Mouse (Mus musculus) heart, embryonic 14.5 days (tissue): Measurements from ENCODE around the gene P2rx1. TPM values are rescaled to one million over a fixed set of nuclear protein-coding genes. Genes with fewer than 3 reads are reported as not detected.

Experiments
- ATAC-seq: fragments of 200-750 bp; cut with Nextera tagmentation; 2 replicates; pipeline ENCODE4 v1.8.0; 2017; ENCODE audit warnings: low read depth, moderate TSS enrichment; ENCODE audit not compliant: insufficient number of reproducible peaks, insufficient read depth, low FRiP score
- H3K27ac ChIP-seq, 2 experiments: fragments of 200-500 bp in 1 of 2; fragments of 300-500 bp in 1 of 2; sonication (generic) in 1 of 2; replicated peaks in 1 of 2; 2 replicates each; pipeline ENCODE4 v1.5.1; 2012 to 2014; ENCODE audit warnings: low read depth in 2 of 2, low read length in 2 of 2, control low read depth in 1 of 2, mild to moderate bottlenecking in 1 of 2, mixed read lengths in 1 of 2; ENCODE audit not compliant: control insufficient read depth in 1 of 2, insufficient read depth in 1 of 2
- H3K27me3 ChIP-seq: fragments of 300-500 bp; sonication (generic); 2 replicates; pipeline ENCODE4 v1.6.1; 2014; ENCODE audit warnings: mild to moderate bottlenecking, low read length, control low read depth; ENCODE audit not compliant: control insufficient read depth, insufficient read depth
- H3K36me3 ChIP-seq: fragments of 300-500 bp; sonication (generic); 2 replicates; pipeline ENCODE4 v1.6.1; 2014; ENCODE audit warnings: mild to moderate bottlenecking, control low read depth, low read length, mixed read lengths; ENCODE audit not compliant: control insufficient read depth, insufficient read depth
- H3K4me1 ChIP-seq, 2 experiments: fragments of 200-500 bp in 1 of 2; fragments of 300-500 bp in 1 of 2; sonication (generic) in 1 of 2; 2 replicates each; pipeline ENCODE4 v1.6.1; 2012 to 2014; ENCODE audit warnings: low read length in 2 of 2, control low read depth in 1 of 2, mixed read lengths in 1 of 2; ENCODE audit not compliant: control insufficient read depth in 2 of 2, insufficient read depth in 2 of 2
- H3K4me2 ChIP-seq: fragments of 300-500 bp; sonication (generic); 2 replicates; pipeline ENCODE4 v1.6.1; 2014; ENCODE audit warnings: mild to moderate bottlenecking, low read length
- H3K4me3 ChIP-seq, 2 experiments: fragments of 200-500 bp in 1 of 2; fragments of 300-500 bp in 1 of 2; sonication (generic) in 1 of 2; 2 replicates each; pipeline ENCODE4 v1.5.1; 2012 to 2014; ENCODE audit warnings: low read length in 2 of 2, mild to moderate bottlenecking in 2 of 2, control low read depth in 1 of 2, low read depth in 1 of 2, moderate library complexity in 1 of 2; ENCODE audit not compliant: control insufficient read depth in 1 of 2, insufficient read depth in 1 of 2
- H3K9ac ChIP-seq: fragments of 300-500 bp; sonication (generic); 2 replicates; pipeline ENCODE4 v1.6.1; 2014; ENCODE audit warnings: mild to moderate bottlenecking, low read length
- H3K9me3 ChIP-seq: fragments of 300-500 bp; sonication (generic); 2 replicates; pipeline ENCODE4 v1.6.1; 2016; ENCODE audit warnings: low read length, control low read depth; ENCODE audit not compliant: control insufficient read depth
- WGBS: fragments of 180-500 bp; shearing (Covaris S2); extraction: QIAGEN DNeasy Blood & Tissue Kit; methylation state at CpG from one replicate; pipeline ENCODE4 v1.1.7; 2014; 5-methylcytosine and 5-hydroxymethylcytosine counted together
- polyA plus RNA-seq: library from polyadenylated mRNA; unstranded; fragments of >200 nt; fragmentation: Nextera tagmentation; extraction: Ambion mirVana; gene quantifications from 2 replicates; pipeline ENCODE4 v1.2.1, GENCODE M21; 2014

Gene P2rx1
- polyA plus RNA-seq, 1 experiment from 2014 or later = 1.4 TPM

DNA sequence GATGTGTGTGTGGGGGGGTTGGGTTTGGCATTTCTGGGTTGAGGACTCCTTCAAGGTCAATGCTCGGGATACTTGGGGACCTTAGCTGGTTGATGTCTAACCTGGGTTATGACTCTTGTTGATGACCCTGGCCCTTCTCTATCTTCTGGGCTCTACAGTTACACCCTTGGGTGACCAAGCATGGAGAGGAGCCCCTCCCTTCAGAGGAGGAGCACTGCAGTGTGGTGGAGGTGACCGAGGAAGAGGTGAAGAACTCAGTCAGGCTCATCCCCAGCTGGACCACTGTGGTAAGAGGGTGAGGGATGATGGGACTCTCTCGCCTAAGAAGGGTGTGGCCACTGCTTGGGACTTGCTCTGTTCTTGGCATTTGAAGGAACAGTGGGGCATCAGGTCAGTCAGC, 38.8 kb downstream of the P2rx1 start:
- Histone ChIP-seq H3K27ac (no peak overlapping the region), H3K27me3 (no peaks in the 10 kb centered on the region), H3K36me3 (no peaks in the 10 kb centered on the region), H3K4me2 (no peak overlapping the region), H3K4me3 (no peak overlapping the region), H3K9ac (no peak overlapping the region), H3K4me1 (peaks cover 15 to 16% of the 10 kb centered on the region in 2 experiments), H3K9me3 (no peaks in the 10 kb centered on the region)
- no peak for ATAC-seq
- 80% methylated on average over 3 of the region's 3 CpGs for WGBS

DNA sequence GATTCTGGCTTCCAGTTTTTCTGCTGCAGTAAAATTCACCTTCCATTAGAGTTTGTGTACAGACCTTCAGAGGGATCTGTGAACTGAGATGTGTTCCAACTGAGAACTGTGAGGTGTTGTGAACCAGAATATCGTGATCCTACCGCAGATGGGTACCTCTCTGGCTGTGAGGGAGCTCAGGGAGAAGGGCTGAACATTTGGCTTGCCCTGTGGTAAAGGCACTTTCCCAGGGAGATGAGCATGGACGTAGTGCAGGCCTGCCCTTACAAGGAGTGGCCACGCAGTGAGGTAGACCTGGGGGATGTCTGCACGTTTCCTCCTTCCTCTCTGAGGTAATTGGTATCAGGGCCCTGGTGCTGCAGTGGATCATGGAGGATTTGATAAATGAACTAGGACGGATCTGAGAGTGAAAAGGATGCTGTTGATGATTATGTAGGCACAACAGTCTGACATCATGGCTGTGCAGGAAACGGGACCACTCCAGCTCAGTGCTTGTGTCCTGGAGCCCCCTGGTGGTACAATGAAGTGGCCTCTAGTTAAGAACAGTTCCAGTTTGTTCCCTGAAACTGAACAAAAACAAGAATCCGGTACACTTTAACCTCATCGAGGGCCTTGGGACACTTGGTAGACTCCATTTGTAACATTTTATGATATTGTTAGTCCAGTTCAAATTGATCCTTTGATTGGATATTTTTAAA, 40.3 kb downstream of the P2rx1 start:
- 55% methylated on average over 9 of the region's 9 CpGs for WGBS
- Histone ChIP-seq H3K27me3 (no peaks in the 10 kb centered on the region), H3K4me3 (no peak overlapping the region), H3K36me3 (no peaks in the 10 kb centered on the region), H3K9ac (no peak overlapping the region), H3K4me2 (no peak overlapping the region), H3K27ac (no peak overlapping the region), H3K9me3 (no peaks in the 10 kb centered on the region), H3K4me1 (peaks cover 15 to 16% of the 10 kb centered on the region in 2 experiments)
- no peak for ATAC-seq

DNA sequence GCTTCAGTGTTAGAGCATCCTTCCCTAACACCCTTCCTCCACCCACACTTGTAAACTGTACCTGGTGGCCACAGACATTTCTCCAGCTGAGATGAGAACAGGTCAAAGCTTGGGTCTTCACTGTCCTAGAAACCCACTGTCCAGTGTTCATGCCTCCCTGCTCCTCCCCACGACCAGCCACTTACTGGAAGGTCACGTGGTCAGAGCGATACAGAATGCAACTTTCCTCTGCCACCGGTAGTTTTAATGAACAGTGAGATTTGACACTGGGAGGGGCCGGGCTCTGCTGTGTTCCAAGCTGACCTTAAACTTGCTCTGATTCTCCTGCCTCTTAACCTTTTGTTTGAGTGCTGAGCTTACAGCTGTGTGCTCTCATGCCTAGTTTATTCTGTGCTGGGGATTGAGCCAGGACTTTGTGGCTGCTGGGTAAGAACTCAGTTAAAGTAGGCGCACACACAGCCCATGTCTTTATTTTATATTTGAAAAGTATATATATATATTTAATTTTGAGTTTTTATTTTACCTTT, 45.4 kb downstream of the P2rx1 start:
- Histone ChIP-seq H3K36me3 (no peaks in the 10 kb centered on the region), H3K4me1 (peaks cover 0 to 7% of the 10 kb centered on the region in 2 experiments; a peak in 3 of 4 replicates), H3K4me3 (no peak overlapping the region), H3K9me3 (no peaks in the 10 kb centered on the region), H3K27ac (no peak overlapping the region), H3K27me3 (no peaks in the 10 kb centered on the region), H3K4me2 (no peak overlapping the region), H3K9ac (no peak overlapping the region)
- 36% methylated on average over 6 of the region's 6 CpGs for WGBS
- ATAC-seq = no peak

DNA sequence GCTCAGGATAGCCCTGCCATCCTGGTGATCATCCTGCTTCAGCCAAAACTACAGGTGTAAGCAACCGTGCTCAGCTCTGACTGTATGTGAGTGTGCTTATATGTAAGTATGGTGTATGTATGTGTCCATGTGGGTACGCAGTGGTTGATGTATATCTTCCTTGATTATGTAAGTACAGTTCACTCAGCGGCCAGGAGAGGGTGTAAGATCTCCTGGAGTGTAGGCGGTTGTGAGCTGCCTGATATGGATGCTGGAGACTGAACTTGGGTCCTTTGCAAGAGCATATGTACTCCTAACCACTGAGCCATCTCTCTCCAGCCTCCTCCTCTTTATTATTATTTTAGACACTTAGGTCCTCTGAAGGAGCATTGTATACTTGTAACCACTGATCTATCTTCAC, 45.9 kb downstream of the P2rx1 start:
- Histone ChIP-seq H3K27me3 (no peaks in the 10 kb centered on the region), H3K27ac (no peak overlapping the region), H3K4me3 (no peak overlapping the region), H3K4me1 (peaks cover 0 to 12% of the 10 kb centered on the region in 2 experiments; a peak in 3 of 4 replicates), H3K9ac (no peak overlapping the region), H3K4me2 (no peak overlapping the region), H3K36me3 (peaks cover 2% of the 10 kb centered on the region), H3K9me3 (no peaks in the 10 kb centered on the region)
- 74% methylated on average over 4 of the region's 4 CpGs for WGBS
- no peak for ATAC-seq

DNA sequence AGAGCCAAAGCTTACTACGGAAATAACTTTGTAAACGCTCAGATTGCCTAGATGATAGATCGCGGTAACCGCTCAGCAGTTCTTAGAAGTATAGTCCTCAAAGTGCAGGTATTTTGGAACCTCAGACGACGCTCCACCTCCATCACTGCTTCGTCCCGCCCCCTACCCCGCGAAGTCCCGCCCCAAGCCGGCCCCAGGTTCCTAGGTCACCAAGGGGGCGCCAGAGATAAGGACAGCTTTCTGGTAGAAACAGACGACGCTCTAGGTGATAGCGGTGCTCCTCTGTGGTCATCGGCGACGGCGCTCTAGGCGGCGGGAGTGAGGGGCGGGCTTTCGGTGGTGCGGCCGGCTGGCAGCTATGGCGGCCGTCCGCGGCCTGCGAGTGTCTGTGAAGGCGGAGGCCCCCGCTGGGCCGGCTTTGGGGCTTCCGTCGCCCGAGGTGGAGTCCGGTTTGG, 48.7 kb downstream of the P2rx1 start, which contains the start of gene Ncbp3:
Gene Ncbp3 (plus strand): TSS at position 242 of the 455 bp plus-strand sequence.
- H3K27me3 ChIP-seq = no peaks in the 10 kb centered on the region
- H3K27ac ChIP-seq = peak within 1 kb of the TSS; percentile 87 to 90
- ATAC-seq = peak; percentile 90
- H3K4me2 ChIP-seq = peak within 1 kb of the TSS; percentile 79
- H3K4me3 ChIP-seq = peak within 1 kb of the TSS; percentile 88 to 96
- H3K9ac ChIP-seq = peak within 1 kb of the TSS; percentile 93
- peaks cover 25% of the 10 kb centered on the region for H3K36me3 ChIP-seq
- under 1% methylated on average over 39 of the region's 39 CpGs for WGBS
- no peaks in the 10 kb centered on the region for H3K9me3 ChIP-seq
- H3K4me1 ChIP-seq = peaks cover 0 to 17% of the 10 kb centered on the region in 2 experiments; a peak in 3 of 4 replicates

DNA sequence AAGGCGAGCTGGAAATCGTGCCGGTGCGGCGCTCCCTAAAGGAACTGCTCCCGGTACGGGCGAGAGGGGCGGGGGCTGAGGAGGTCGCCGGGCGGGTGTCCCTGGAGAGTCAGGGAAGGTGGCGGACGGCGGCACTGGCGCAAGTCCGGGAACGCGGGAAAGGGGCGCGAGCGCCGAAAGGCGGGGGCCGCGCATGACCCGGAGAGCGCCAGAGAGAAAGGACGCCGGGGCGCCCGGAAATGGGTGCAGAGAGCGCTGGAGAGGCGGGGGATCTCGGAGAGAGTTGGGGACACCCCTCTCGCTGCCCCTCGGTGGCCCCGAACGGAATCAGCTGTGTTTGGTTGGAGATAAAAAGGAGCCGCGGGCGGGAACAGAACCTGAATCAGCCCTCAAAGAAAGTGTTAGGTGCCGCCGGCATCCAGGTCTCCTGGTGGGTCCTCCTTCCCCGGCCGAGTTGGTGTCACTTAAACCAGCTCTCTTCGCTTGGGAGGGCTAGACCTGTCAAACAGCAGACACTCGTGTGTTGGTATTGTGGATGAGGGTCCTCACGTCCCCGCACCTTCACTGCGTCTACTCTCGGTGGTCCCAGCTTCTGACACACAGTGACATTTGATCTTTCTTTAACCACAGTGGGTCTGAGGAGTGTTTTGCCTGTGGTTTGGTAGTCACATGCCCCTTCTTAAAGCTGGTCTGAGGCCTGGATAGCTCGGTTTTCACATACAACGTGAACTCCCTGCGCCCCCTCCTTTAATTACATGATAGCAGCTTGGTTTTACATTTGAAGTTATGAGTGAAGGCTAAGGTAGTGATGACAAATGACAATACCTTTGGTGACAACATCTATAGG, 49.4 kb downstream of the P2rx1 start:
- Histone ChIP-seq H3K27ac (peak overlapping the region; percentile 87 to 90), H3K4me1 (peaks cover 0 to 17% of the 10 kb centered on the region in 2 experiments; a peak in 3 of 4 replicates), H3K9me3 (no peaks in the 10 kb centered on the region), H3K9ac (peak overlapping the region; percentile 93), H3K27me3 (no peaks in the 10 kb centered on the region), H3K36me3 (peaks cover 32% of the 10 kb centered on the region), H3K4me2 (peak overlapping the region; percentile 79), H3K4me3 (peak overlapping the region; percentile 88 to 96)
- under 1% methylated on average over 55 of the region's 55 CpGs for WGBS
- ATAC-seq = peak; percentile 65

DNA sequence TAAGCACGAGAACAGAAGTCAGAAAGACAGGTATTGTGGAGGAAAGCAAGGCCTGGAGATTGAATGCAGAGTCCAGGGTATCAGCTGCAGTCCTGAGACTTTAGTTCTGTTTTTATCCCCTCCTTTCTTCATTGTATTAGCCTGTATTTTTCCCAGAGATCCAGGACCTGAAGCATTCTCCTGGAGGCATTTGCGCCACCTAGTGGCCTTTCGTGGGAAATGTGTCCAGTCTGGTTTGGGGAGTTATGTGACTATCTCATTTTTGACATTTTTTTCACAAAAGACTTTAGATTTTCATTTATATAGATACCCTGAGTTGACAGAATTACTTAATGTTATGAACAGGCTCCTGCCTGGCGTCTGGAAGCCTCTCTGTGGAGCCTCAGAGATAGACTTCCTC, 50.4 kb downstream of the P2rx1 start:
- no peak for ATAC-seq
- Histone ChIP-seq H3K36me3 (peaks cover 43% of the 10 kb centered on the region), H3K9me3 (no peaks in the 10 kb centered on the region), H3K4me1 (peaks cover 0 to 17% of the 10 kb centered on the region in 2 experiments; a peak in 3 of 4 replicates), H3K4me3 (peak overlapping the region; percentile 20 to 96; a peak in 3 of 4 replicates), H3K27ac (peak overlapping the region in 1 of 2 experiments; percentile 87; a peak in 1 of 4 replicates), H3K4me2 (peak overlapping the region; percentile 79), H3K9ac (peak overlapping the region; percentile 93), H3K27me3 (no peaks in the 10 kb centered on the region)
- WGBS = 8% methylated on average over 4 of the region's 4 CpGs
